Mouse (Mus musculus): ENCODE results near the gene Trpc4ap. TPM values are rescaled to one million over a fixed set of nuclear protein-coding genes. Genes with fewer than 3 reads are reported as not detected.

Gene Trpc4ap
- polyA plus RNA-seq (2017; shearing (Covaris generic)): 115 TPM

DNA sequence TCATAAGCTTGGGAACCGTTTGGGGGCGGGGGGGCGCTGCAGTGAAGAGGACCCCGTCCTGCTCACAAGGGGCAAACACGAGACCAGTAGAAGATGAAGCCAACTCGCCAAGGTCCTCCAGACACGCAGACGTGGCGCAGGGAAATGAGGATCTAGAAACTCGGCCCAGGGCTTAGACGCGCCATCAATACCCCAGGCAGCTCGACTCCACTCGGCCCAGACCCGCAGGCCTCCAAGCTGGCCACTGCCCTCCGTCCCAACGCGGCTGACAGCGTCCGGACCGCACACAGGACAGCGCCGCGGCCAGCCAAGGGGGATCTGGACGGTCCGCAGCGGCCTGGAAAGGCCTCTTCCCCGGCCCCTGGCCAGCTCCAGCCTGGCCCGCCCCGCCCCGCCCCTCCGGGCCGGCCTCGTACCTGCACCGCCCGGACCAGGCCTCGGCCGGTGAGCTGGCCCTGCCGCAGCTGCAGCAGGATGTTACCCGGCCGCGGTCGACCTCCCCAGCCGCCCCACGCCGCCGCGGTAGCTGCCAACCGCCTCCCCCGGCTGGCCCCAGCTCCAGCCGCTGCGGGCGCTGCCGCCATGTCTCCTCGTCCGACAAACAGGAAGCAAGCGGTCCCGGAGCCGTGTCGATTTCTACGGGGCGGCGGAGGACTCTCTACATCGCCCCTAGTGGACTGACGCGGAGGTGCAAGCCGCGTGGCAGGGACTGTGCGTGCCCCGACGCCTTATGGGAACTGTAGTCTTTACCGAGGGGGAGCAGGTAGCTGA is at the start of gene Trpc4ap:
TSS of gene Trpc4ap (minus strand) at position 662 of the 771 bp plus-strand sequence.

DNA sequence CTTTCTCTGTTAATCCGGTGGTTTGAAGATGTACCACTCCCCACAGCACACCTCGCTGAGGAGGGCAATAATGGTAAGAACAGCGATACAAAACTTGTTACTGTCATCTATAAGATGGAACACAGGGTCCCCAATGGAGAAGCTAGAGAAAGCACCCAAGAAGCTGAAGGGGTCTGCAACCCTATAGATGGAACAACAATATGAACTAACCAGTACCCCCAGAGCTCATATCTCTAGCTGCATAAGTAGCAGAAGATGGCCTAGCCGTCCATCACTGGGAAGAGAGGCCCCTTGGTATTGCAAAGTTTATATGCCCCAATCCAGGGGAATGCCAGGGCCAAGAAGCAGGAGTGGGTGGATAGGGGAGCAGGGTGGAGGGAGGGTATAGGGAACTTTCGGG is 43.6 kb upstream of the Trpc4ap start, which contains the start of gene Gm17581:
TSS of gene Gm17581 (minus strand) at position 101 of the 400 bp plus-strand sequence.

DNA sequence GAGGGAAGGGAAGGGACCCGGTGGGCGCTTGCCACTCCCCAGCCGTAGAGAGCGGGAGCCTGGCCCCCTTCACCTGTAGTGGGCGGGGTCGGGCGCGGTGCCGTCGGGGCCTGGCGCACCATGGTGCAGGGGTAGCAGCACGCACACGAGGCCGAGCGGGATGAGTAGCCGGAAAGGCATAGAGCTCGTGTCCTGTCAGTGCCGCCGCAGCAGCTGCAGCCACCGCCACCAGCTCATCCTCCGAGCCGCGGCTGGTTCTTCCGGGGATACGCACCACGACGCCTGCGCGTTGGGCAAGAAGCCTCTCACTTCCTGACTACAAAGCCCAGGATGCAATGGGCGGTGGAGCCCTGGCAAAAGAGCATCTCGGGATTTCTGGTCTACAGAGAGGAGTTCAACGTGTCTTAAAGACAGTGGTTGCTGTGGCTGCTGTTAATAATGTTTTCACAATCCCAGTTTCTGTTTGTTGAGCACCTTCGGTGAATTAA is 37.0 kb upstream of the Trpc4ap start, which contains the start of gene Edem2:
TSS of gene Edem2 (minus strand) at position 318 of the 488 bp plus-strand sequence.

DNA sequence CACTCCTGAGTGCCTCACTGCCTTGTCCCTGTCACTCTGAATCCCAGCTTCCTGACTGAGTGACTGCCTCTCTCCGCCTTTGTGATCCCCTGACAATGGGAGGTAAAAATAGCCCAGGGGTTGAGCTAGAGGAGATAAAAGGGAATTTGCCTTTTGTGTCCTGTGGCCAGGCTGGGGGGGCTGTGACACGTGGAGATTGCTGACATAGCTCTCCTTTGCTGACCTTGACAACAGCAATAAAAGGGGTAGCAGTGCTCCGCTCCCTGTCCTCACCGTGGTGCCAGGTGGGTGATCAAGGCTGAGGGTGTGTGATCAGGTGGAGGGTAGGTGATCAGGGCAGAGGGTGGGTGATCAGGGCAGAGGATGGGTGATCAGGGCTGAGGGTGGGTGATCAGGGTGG is 81.2 kb downstream of the Trpc4ap start, which contains the start of gene Myh7b:
TSS of gene Myh7b (plus strand) at position 235 of the 400 bp plus-strand sequence.

DNA sequence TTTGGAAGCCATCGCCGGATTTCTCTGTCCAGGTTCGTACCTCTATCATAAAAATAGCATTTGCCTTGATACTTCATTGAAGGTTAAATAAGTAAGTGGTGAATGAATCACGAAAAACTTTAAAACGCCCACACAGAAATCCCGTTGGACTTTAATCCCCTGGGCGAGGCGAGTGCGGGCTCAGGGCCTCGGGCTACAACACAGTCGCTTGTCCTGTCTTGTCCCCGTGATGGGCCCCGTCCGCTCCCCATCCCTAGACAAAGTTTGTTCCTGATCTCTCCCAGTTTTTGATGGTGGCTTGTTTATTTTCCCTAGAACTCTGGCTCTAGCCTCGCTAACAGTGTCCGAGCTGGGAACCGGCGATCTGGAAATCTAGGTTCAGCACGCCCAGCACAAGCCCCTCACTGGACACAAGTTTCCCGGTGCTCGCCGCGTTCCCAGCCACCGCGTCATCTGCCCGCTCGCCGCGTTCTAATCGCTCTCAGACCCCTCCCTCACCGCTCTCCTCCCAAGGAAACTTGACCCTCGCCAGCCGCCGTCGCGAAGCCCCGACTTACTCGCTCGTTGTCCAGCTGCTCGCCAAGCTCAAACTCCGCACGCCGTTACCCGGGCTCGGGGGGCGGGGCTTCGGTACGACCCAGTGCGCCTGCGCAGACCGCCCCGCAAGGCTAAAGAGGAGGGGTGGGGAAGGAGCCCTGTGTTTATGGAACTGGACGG is 99.9 kb downstream of the Trpc4ap start, which contains the start of gene Gss:
TSS of gene Gss (minus strand) at position 674 of the 717 bp plus-strand sequence.

Other genes with a start within 250 kb of the Trpc4ap start
- gene Ncoa6, start 218.5 kb downstream of the Trpc4ap start, polyA plus RNA-seq (2017; shearing (Covaris generic)): 6.9 TPM
- 36.1 TPM for gene Acss2, start 174.4 kb downstream of the Trpc4ap start, polyA plus RNA-seq (2017; shearing (Covaris generic))
- gene Ggt7, start 174.1 kb downstream of the Trpc4ap start, polyA plus RNA-seq (2017; shearing (Covaris generic)): 16.2 TPM
- gene Gss, start 99.6 kb downstream of the Trpc4ap start, polyA plus RNA-seq (2017; shearing (Covaris generic)): 13.3 TPM
- 0.16 TPM for gene Myh7b, start 81.2 kb downstream of the Trpc4ap start, polyA plus RNA-seq (2017; shearing (Covaris generic))
- gene Edem2, start 37.1 kb upstream of the Trpc4ap start, polyA plus RNA-seq (2017; shearing (Covaris generic)): 80.5 TPM
- gene Gm17581, start 43.5 kb upstream of the Trpc4ap start, polyA plus RNA-seq (2017; shearing (Covaris generic)): not detected
- not detected for gene Procr, start 58.7 kb upstream of the Trpc4ap start, polyA plus RNA-seq (2017; shearing (Covaris generic))
- gene Mmp24, start 83.0 kb upstream of the Trpc4ap start, polyA plus RNA-seq (2017; shearing (Covaris generic)): 0.10 TPM
- gene BC029722, start 127.0 kb upstream of the Trpc4ap start, polyA plus RNA-seq (2017; shearing (Covaris generic)): 46.4 TPM
- 210 TPM for gene Eif6, start 134.5 kb upstream of the Trpc4ap start, polyA plus RNA-seq (2017; shearing (Covaris generic))
- gene Fam83c, start 142.5 kb upstream of the Trpc4ap start, polyA plus RNA-seq (2017; shearing (Covaris generic)): not detected
- gene Uqcc1, start 237.9 kb upstream of the Trpc4ap start, polyA plus RNA-seq (2017; shearing (Covaris generic)): 56.2 TPM
- gene Gm15557, start 248.3 kb upstream of the Trpc4ap start, polyA plus RNA-seq (2017; shearing (Covaris generic)): not detected